Mouse (Mus musculus) cortical plate, adult 2 months (tissue): ENCODE data around the gene Fas.

Experiments used
- CTCF ChIP-seq: fragments of 200-500 bp; IDR thresholded peaks from 2 replicates; pipeline ENCODE4 v1.5.1; 2011; ENCODE audit warnings: mild to moderate bottlenecking, control low read depth, low read length; ENCODE audit not compliant: insufficient read depth; ENCODE audit errors: extremely low read depth
- POLR2A ChIP-seq: fragments of 200-500 bp; IDR thresholded peaks from 2 replicates; pipeline ENCODE4 v1.6.1; 2011; ENCODE audit warnings: mild to moderate bottlenecking, low read length, control low read depth; ENCODE audit not compliant: insufficient read depth; ENCODE audit errors: extremely low read depth

DNA sequence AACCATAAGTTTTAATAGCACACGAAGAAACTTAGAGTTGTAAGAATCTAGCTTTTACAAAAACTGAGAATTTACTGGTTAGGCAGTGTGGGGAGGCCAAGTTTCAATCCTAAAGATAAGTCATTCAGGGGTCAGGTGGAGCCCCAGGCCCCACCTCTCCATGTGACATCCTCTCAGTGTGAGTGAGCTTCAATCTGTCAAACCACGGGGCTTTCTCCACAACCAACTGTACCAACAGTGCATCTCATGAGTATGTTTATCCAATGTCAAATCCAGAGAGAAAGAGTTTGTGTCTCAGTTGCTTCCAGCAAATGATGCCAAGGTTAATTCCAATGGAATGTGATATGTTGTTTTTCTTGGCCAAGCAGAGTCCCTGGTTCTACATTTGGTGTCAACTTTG is 5.6 kb upstream of the Fas start:
- no peak for TF ChIP-seq CTCF
- no peak for TF ChIP-seq POLR2A
